Mouse (Mus musculus): ENCODE data around the gene Hist1h2bm. TPM values are rescaled to one million over a fixed set of nuclear protein-coding genes. Genes with fewer than 3 reads are reported as not detected.
"Not testable (repeated sequence)": the region's sequence is repeated elsewhere in the genome, so short reads cannot be mapped to it uniquely, and the experiment has no call there.

Gene Hist1h2bm
- not detected in 2 replicates for polyA plus RNA-seq (2012; rRNA removed)

GRCm38 (mm10) chr13:21721757-21722372 lies at the start of gene Hist1h2bm:
Gene Hist1h2bm, plus strand, starts transcription at chr13:21722044.
- TF ChIP-seq POLR2A (IDR thresholded peaks at IDR 0.05; ENCODE audit: borderline replicate concordance, insufficient read depth, low read length), result peak; percentile 47; the same call in 1 of the 2 replicates
- WGBS, result under 1% methylated on average over 37 of the region's 37 CpGs
- not testable (repeated sequence) for H3K27ac ChIP-seq (ENCODE audit: insufficient read depth, low read length)

GRCm38 (mm10) chr13:21677305-21677704 lies 44.5 kb upstream of the Hist1h2bm start, which contains the start of gene Olfr1360:
Gene Olfr1360, minus strand, starts transcription at chr13:21677405.
- H3K4me3 ChIP-seq (replicated peaks; ENCODE audit: insufficient read depth, low read depth, low read length), result no peak within 1 kb of the TSS
- DNase-seq, result no peak
- TF ChIP-seq POLR2A (IDR thresholded peaks at IDR 0.05; ENCODE audit: borderline replicate concordance, insufficient read depth, low read length), result no peak
- no peak for TF ChIP-seq CTCF (IDR thresholded peaks at IDR 0.05; ENCODE audit: borderline replicate concordance, insufficient read depth, low read depth, low read length)
- 81% methylated on average over 2 of the region's 2 CpGs for WGBS
- H3K27me3 ChIP-seq (ENCODE audit: control insufficient read depth, insufficient read depth, low read length), result no peaks in the 10 kb centered on the region
- no peak within 1 kb of the TSS for H3K27ac ChIP-seq (ENCODE audit: insufficient read depth, low read length)
- H3K4me1 ChIP-seq (ENCODE audit: control insufficient read depth, insufficient read depth, low read length), result no peaks in the 10 kb centered on the region

More at GRCm38 (mm10) chr13:21721757-21722372, at the start of gene Hist1h2bm:
- DNase-seq, result peak; percentile 70 to 84
- peak within 1 kb of the TSS; percentile 51 for H3K4me3 ChIP-seq (replicated peaks; ENCODE audit: insufficient read depth, low read depth, low read length)
- not testable (repeated sequence) for H3K4me1 ChIP-seq (ENCODE audit: control insufficient read depth, insufficient read depth, low read length); H3K27me3 ChIP-seq (ENCODE audit: control insufficient read depth, insufficient read depth, low read length)

- no peak within 1 kb of the TSS for H3K27ac ChIP-seq (ENCODE audit: insufficient read depth, low read length)
- DNase-seq, result no peak
- no peaks in the 10 kb centered on the region for H3K27me3 ChIP-seq (ENCODE audit: control insufficient read depth, insufficient read depth, low read length)
- no peak for TF ChIP-seq POLR2A (IDR thresholded peaks at IDR 0.05; ENCODE audit: borderline replicate concordance, insufficient read depth, low read length)
- no peak for TF ChIP-seq CTCF (IDR thresholded peaks at IDR 0.05; ENCODE audit: borderline replicate concordance, insufficient read depth, low read depth, low read length)
- H3K4me3 ChIP-seq (replicated peaks; ENCODE audit: insufficient read depth, low read depth, low read length), result no peak within 1 kb of the TSS
- no peaks in the 10 kb centered on the region for H3K4me1 ChIP-seq (ENCODE audit: control insufficient read depth, insufficient read depth, low read length)
Measured at GRCm38 (mm10) chr13:21697811-21698210, 24.0 kb upstream of the Hist1h2bm start, which contains the start of gene Olfr1359. Gene Olfr1359, plus strand, starts transcription at chr13:21698111.

- DNase-seq, result no peak
- Histone ChIP-seq H3K27ac (ENCODE audit: insufficient read depth, low read length) (no peak overlapping the region), H3K4me3 (replicated peaks; ENCODE audit: insufficient read depth, low read depth, low read length) (no peak overlapping the region), H3K27me3 (ENCODE audit: control insufficient read depth, insufficient read depth, low read length) (no peaks in the 10 kb centered on the region), H3K4me1 (ENCODE audit: control insufficient read depth, insufficient read depth, low read length) (no peaks in the 10 kb centered on the region)
- WGBS, result 71% methylated on average over 4 of the region's 4 CpGs
- TF ChIP-seq POLR2A (IDR thresholded peaks at IDR 0.05; ENCODE audit: borderline replicate concordance, insufficient read depth, low read length) (no peak), CTCF (IDR thresholded peaks at IDR 0.05; ENCODE audit: borderline replicate concordance, insufficient read depth, low read depth, low read length) (no peak)
Measured at GRCm38 (mm10) chr13:21706669-21707068, 15.2 kb upstream of the Hist1h2bm start.

- WGBS, result under 1% methylated on average over 32 of the region's 32 CpGs
- Histone ChIP-seq H3K4me1 (ENCODE audit: control insufficient read depth, insufficient read depth, low read length) (no peaks in the 10 kb centered on the region), H3K27me3 (ENCODE audit: control insufficient read depth, insufficient read depth, low read length) (no peaks in the 10 kb centered on the region), H3K4me3 (replicated peaks; ENCODE audit: insufficient read depth, low read depth, low read length) (peak overlapping the region; percentile 92), H3K27ac (ENCODE audit: insufficient read depth, low read length) (no peak overlapping the region)
- DNase-seq, result peak; percentile 86 to 92
- TF ChIP-seq CTCF (IDR thresholded peaks at IDR 0.05; ENCODE audit: borderline replicate concordance, insufficient read depth, low read depth, low read length) (peak; percentile 76), POLR2A (IDR thresholded peaks at IDR 0.05; ENCODE audit: borderline replicate concordance, insufficient read depth, low read length) (no peak)
Measured at GRCm38 (mm10) chr13:21710031-21710711, 11.7 kb upstream of the Hist1h2bm start.

- 4% methylated on average over 22 of the region's 22 CpGs for WGBS
- no peaks in the 10 kb centered on the region for H3K4me1 ChIP-seq (ENCODE audit: control insufficient read depth, insufficient read depth, low read length)
- peak overlapping the region; percentile 92 for H3K4me3 ChIP-seq (replicated peaks; ENCODE audit: insufficient read depth, low read depth, low read length)
- no peaks in the 10 kb centered on the region for H3K27me3 ChIP-seq (ENCODE audit: control insufficient read depth, insufficient read depth, low read length)
- no peak for TF ChIP-seq CTCF (IDR thresholded peaks at IDR 0.05; ENCODE audit: borderline replicate concordance, insufficient read depth, low read depth, low read length)
- no peak for TF ChIP-seq POLR2A (IDR thresholded peaks at IDR 0.05; ENCODE audit: borderline replicate concordance, insufficient read depth, low read length)
- DNase-seq, result peak; percentile 79 to 84
- H3K27ac ChIP-seq (ENCODE audit: insufficient read depth, low read length), result no peak overlapping the region
Measured at GRCm38 (mm10) chr13:21710821-21711525, 10.9 kb upstream of the Hist1h2bm start.

- H3K4me3 ChIP-seq (replicated peaks; ENCODE audit: insufficient read depth, low read depth, low read length), result no peak overlapping the region
- TF ChIP-seq CTCF (IDR thresholded peaks at IDR 0.05; ENCODE audit: borderline replicate concordance, insufficient read depth, low read depth, low read length), result no peak
- TF ChIP-seq POLR2A (IDR thresholded peaks at IDR 0.05; ENCODE audit: borderline replicate concordance, insufficient read depth, low read length), result no peak
- no peaks in the 10 kb centered on the region for H3K27me3 ChIP-seq (ENCODE audit: control insufficient read depth, insufficient read depth, low read length)
- no peak for DNase-seq
- 33% methylated on average over 4 of the region's 4 CpGs for WGBS
- H3K4me1 ChIP-seq (ENCODE audit: control insufficient read depth, insufficient read depth, low read length), result no peaks in the 10 kb centered on the region
- H3K27ac ChIP-seq (ENCODE audit: insufficient read depth, low read length), result no peak overlapping the region
Measured at GRCm38 (mm10) chr13:21711698-21712097, 10.1 kb upstream of the Hist1h2bm start.
